Mouse (Mus musculus): ENCODE data around the gene Cbl.
A peak's percentile ranks its signal among the peaks of the same experiment; 100 is the strongest.

GRCm38 (mm10) chr9:44268027-44268360, 34.1 kb upstream of the Cbl start:
- TF ChIP-seq CTCF (IDR thresholded peaks at IDR 0.05; ENCODE audit: low read depth, low read length) (peak; percentile 84), POLR2A (IDR thresholded peaks at IDR 0.05; ENCODE audit: extremely low read depth, insufficient read depth, low read length) (peak; percentile 57; the same call in 1 of the 2 replicates)

Data from liver, adult 2 months (tissue).